29 mouse cellular contexts compared by ENCODE assay signal in the genomic region with DNA sequence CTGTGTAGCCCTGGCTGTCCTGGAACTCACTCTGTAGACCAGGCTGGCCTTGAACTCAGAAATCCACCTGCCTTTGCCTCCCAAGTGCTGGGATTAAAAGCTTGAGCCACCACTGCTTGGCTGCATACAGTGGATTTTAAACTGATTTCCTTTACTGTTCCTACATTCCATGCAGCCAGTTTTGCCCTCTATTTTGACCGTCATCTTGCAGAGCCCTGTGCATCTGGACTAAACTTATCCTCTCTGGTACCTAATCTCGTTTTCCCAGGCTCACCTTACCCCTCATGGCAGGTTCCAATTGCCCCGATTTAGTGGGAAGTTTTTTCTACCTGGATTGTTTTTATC. TPM values are rescaled to one million over a fixed set of nuclear protein-coding genes. Genes with fewer than 3 reads are reported as not detected.
DNase-seq lines count a peak whose midpoint lies in the region; ATAC-seq and TF ChIP-seq lines count a peak whose summit lies in the region.
"Had no signal": no experiment of that assay in that cellular context is flagged by ENCODE, and none has a peak within 500 bp of the region (broad histone marks: within the 10 kb centered on the region; RNA-seq: fewer than 3 reads in every experiment).

No protein-coding gene starts in this region.

- 78% methylated on average over 3 of the region's 3 CpGs for WGBS in heart, embryonic 12.5 days
- WGBS in liver, embryonic 11.5 days, result 65% methylated on average over 3 of the region's 3 CpGs
- 42% methylated on average over 3 of the region's 3 CpGs for WGBS in liver, embryonic 14.5 days (ENCODE audit: insufficient replicate concordance)
- 91% methylated on average over 3 of the region's 3 CpGs for WGBS in midbrain, embryonic 14.5 days

- peak in 1 of 2 experiments; percentile 24; a peak in 1 of 4 replicates for TF ChIP-seq POLR2A in MEL (IDR thresholded peaks at IDR 0.05; ENCODE audit: control insufficient read depth in 1 of 2, insufficient read depth in 1 of 2, low read depth in 1 of 2, low read length in 2 of 2, poor library complexity in 1 of 2)

- peaks cover 13% of the 10 kb centered on the region for H3K79me2 ChIP-seq in MEL (ENCODE audit: control insufficient read depth, insufficient read depth, low read length, poor library complexity)

- TF ChIP-seq RAD21 in MEL (IDR thresholded peaks at IDR 0.05; ENCODE audit: low read depth, low read length), result no peak

- H3K36me3 ChIP-seq in heart, embryonic 12.5 days, result peaks cover 2% of the 10 kb centered on the region; the same call in 1 of the 2 replicates
- H3K36me3 ChIP-seq in liver, embryonic 11.5 days (ENCODE audit: control insufficient read depth, insufficient read depth, low read length), result no peaks in the 10 kb centered on the region
- peaks cover 0 to 11% of the 10 kb centered on the region in 2 experiments; a peak in 2 of 4 replicates for H3K36me3 ChIP-seq in MEL (ENCODE audit: control insufficient read depth in 1 of 2, insufficient read depth in 2 of 2, low read length in 2 of 2)
- no peaks in the 10 kb centered on the region for H3K36me3 ChIP-seq in liver, embryonic 14.5 days (replicated peaks; ENCODE audit: control insufficient read depth, insufficient read depth, low read depth)
- no peaks in the 10 kb centered on the region for H3K36me3 ChIP-seq in midbrain, embryonic 14.5 days (ENCODE audit: control insufficient read depth, insufficient read depth, low read length)
- H3K36me3 ChIP-seq: embryonic facial prominence, embryonic 12.5 days; hindbrain, embryonic 10.5 days; hindbrain, embryonic 15.5 days; kidney, embryonic 15.5 days; midbrain, embryonic 13.5 days had no signal

- H3K4me3 ChIP-seq in heart, embryonic 12.5 days, result no peak overlapping the region
- H3K4me3 ChIP-seq in liver, embryonic 11.5 days (ENCODE audit: low read depth, low read length), result no peak overlapping the region
- peak overlapping the region; percentile 47 to 51 for H3K4me3 ChIP-seq in MEL (ENCODE audit: control insufficient read depth in 1 of 2, insufficient read depth in 1 of 2, low read depth in 2 of 2, low read length in 2 of 2)
- H3K4me3 ChIP-seq in liver, embryonic 14.5 days (ENCODE audit: insufficient read depth in 1 of 2, low read depth in 2 of 2, low read length in 2 of 2), result no peak overlapping the region
- H3K4me3 ChIP-seq in midbrain, embryonic 14.5 days (replicated peaks; ENCODE audit: low read depth, low read length), result no peak overlapping the region
- H3K4me3 ChIP-seq: embryonic facial prominence, embryonic 12.5 days; heart, adult 2 months; hindbrain, embryonic 10.5 days; hindbrain, embryonic 15.5 days; kidney, embryonic 15.5 days; midbrain, embryonic 13.5 days had no signal

- no peaks in the 10 kb centered on the region for H3K27me3 ChIP-seq in heart, embryonic 12.5 days (replicated peaks)
- H3K27me3 ChIP-seq in liver, embryonic 11.5 days (replicated peaks; ENCODE audit: control insufficient read depth, insufficient read depth, low read length), result no peaks in the 10 kb centered on the region
- no peaks in the 10 kb centered on the region for H3K27me3 ChIP-seq in MEL (ENCODE audit: control insufficient read depth in 1 of 2, insufficient read depth in 2 of 2, low read length in 2 of 2)
- no peaks in the 10 kb centered on the region for H3K27me3 ChIP-seq in liver, embryonic 14.5 days (ENCODE audit: control insufficient read depth, insufficient read depth, low read length)
- H3K27me3 ChIP-seq in midbrain, embryonic 14.5 days (ENCODE audit: control insufficient read depth, insufficient read depth, low read length), result no peaks in the 10 kb centered on the region
- H3K27me3 ChIP-seq: embryonic facial prominence, embryonic 12.5 days; hindbrain, embryonic 15.5 days; kidney, embryonic 15.5 days; midbrain, embryonic 13.5 days had no signal

- DNase-seq in heart, adult 8-10 months (ENCODE audit: low spot score), result no peak
- no peak for DNase-seq in liver, embryonic 11.5 days (ENCODE audit: low spot score)
- DNase-seq in liver, result no peak
- no peak for DNase-seq in MEL (ENCODE audit: low read depth, low spot score)
- DNase-seq in liver, embryonic 14.5 days (ENCODE audit: low read depth in 3 of 3, low spot score in 3 of 3), result no peak
- DNase-seq in midbrain, embryonic 14.5 days, result no peak
- no peak for DNase-seq in left cerebral cortex, adult 8-10 months (ENCODE audit: low spot score in 2 of 2)
- DNase-seq: adrenal gland, postnatal 36 days; cerebellum, adult 9-10 months; embryo, embryonic 11 days; gastrocnemius, adult 2 months; gastrocnemius, postnatal 36 days; heart, postnatal 10 days; kidney, adult 18-20 months; kidney, postnatal 25 days; left cerebral cortex, postnatal 4 days; lung, adult 2 months; lung, postnatal 14 days; thymus, adult 18-20 months; thymus, postnatal 25 days had no signal

- 0 out of 2 replicates have a peak, but pooled peaks cover 2% of the 10 kb centered on the region for H3K9me3 ChIP-seq in heart, embryonic 12.5 days (replicated peaks)
- no peaks in the 10 kb centered on the region for H3K9me3 ChIP-seq in liver, embryonic 11.5 days (ENCODE audit: control insufficient read depth, low read length)
- no peaks in the 10 kb centered on the region for H3K9me3 ChIP-seq in MEL (replicated peaks; ENCODE audit: insufficient read depth, low read length)
- no peaks in the 10 kb centered on the region for H3K9me3 ChIP-seq in liver, embryonic 14.5 days (ENCODE audit: control insufficient read depth, low read length)
- no peaks in the 10 kb centered on the region for H3K9me3 ChIP-seq in midbrain, embryonic 14.5 days (ENCODE audit: control insufficient read depth, low read length)
- H3K9me3 ChIP-seq: embryonic facial prominence, embryonic 12.5 days; hindbrain, embryonic 15.5 days; kidney, embryonic 15.5 days; midbrain, embryonic 13.5 days had no signal

- TF ChIP-seq EP300 in MEL (IDR thresholded peaks at IDR 0.05; ENCODE audit: low read depth in 1 of 2, low read length in 2 of 2), result no peak
- TF ChIP-seq EP300 in liver, embryonic 14.5 days (IDR thresholded peaks at IDR 0.05; ENCODE audit: low read depth), result no peak

- H3K27ac ChIP-seq in heart, embryonic 12.5 days (ENCODE audit: poor library complexity, severe bottlenecking), result 0 out of 2 replicates have a peak overlapping the region, but pooled peaks have one; percentile 2
- no peak overlapping the region for H3K27ac ChIP-seq in liver, embryonic 11.5 days (ENCODE audit: low read depth, low read length)
- peak overlapping the region; percentile 85 for H3K27ac ChIP-seq in MEL (ENCODE audit: control insufficient read depth, low read depth, low read length)
- H3K27ac ChIP-seq in liver, embryonic 14.5 days, result no peak overlapping the region
- H3K27ac ChIP-seq in midbrain, embryonic 14.5 days (replicated peaks; ENCODE audit: low read depth, low read length), result no peak overlapping the region
- H3K27ac ChIP-seq: embryonic facial prominence, embryonic 12.5 days; heart, adult 2 months; hindbrain, embryonic 10.5 days; hindbrain, embryonic 15.5 days; midbrain, embryonic 13.5 days had no signal

- no peak overlapping the region for H3K4me2 ChIP-seq in heart, embryonic 12.5 days
- H3K4me2 ChIP-seq in liver, embryonic 11.5 days, result peak overlapping the region; percentile 93
- peak overlapping the region; percentile 99 for H3K4me2 ChIP-seq in liver, embryonic 14.5 days (ENCODE audit: low read depth)
- no peak overlapping the region for H3K4me2 ChIP-seq in midbrain, embryonic 14.5 days (ENCODE audit: low read length)
- H3K4me2 ChIP-seq: embryonic facial prominence, embryonic 12.5 days; kidney, embryonic 15.5 days; midbrain, embryonic 13.5 days had no signal

- no peak overlapping the region for H3K9ac ChIP-seq in heart, embryonic 12.5 days
- H3K9ac ChIP-seq in liver, embryonic 11.5 days (ENCODE audit: low read depth, low read length), result no peak overlapping the region
- peak overlapping the region; percentile 58 for H3K9ac ChIP-seq in MEL (ENCODE audit: control insufficient read depth, low read depth, low read length, poor library complexity, severe bottlenecking)
- H3K9ac ChIP-seq in liver, embryonic 14.5 days (replicated peaks), result no peak overlapping the region
- H3K9ac ChIP-seq in midbrain, embryonic 14.5 days (replicated peaks; ENCODE audit: low read length), result no peak overlapping the region
- H3K9ac ChIP-seq: embryonic facial prominence, embryonic 12.5 days; hindbrain, embryonic 15.5 days; kidney, embryonic 15.5 days; midbrain, embryonic 13.5 days had no signal

- ATAC-seq in heart, embryonic 12.5 days (ENCODE audit: insufficient number of reproducible peaks, low FRiP score), result no peak
- ATAC-seq in liver, embryonic 11.5 days (replicated peaks; ENCODE audit: low FRiP score), result no peak
- no peak for ATAC-seq in liver, embryonic 14.5 days (ENCODE audit: insufficient read depth)
- no peak for ATAC-seq in midbrain, embryonic 14.5 days (ENCODE audit: low FRiP score, low TSS enrichment)
- ATAC-seq: forebrain, embryonic 14.5 days; inflammation-experienced regulatory T-cells, adult 6 months; midbrain, embryonic 13.5 days had no signal

- no peak for TF ChIP-seq CTCF in MEL (IDR thresholded peaks at IDR 0.05 in 2 of 3, conservative IDR thresholded peaks at IDR 0.05 in 1 of 3; ENCODE audit: control insufficient read depth in 1 of 3, insufficient read depth in 1 of 3, low read depth in 2 of 3, low read length in 3 of 3, poor library complexity in 1 of 3, severe bottlenecking in 1 of 3)
- no peak for TF ChIP-seq CTCF in liver, embryonic 14.5 days (IDR thresholded peaks at IDR 0.05; ENCODE audit: low read depth)

- H3K4me1 ChIP-seq in heart, embryonic 12.5 days (replicated peaks), result peaks cover 29% of the 10 kb centered on the region
- peaks cover 15% of the 10 kb centered on the region for H3K4me1 ChIP-seq in liver, embryonic 11.5 days (replicated peaks; ENCODE audit: control insufficient read depth, insufficient read depth, low read length)
- peaks cover 2 to 11% of the 10 kb centered on the region in 2 experiments; a peak in 3 of 4 replicates for H3K4me1 ChIP-seq in MEL (ENCODE audit: control insufficient read depth in 1 of 2, insufficient read depth in 2 of 2, low read length in 2 of 2)
- peaks cover 21 to 32% of the 10 kb centered on the region in 2 experiments for H3K4me1 ChIP-seq in liver, embryonic 14.5 days (replicated peaks; ENCODE audit: control insufficient read depth in 2 of 2, insufficient read depth in 2 of 2, low read length in 1 of 2)
- peaks cover 16% of the 10 kb centered on the region for H3K4me1 ChIP-seq in midbrain, embryonic 14.5 days (ENCODE audit: control insufficient read depth, insufficient read depth, low read length)
- H3K4me1 ChIP-seq: embryonic facial prominence, embryonic 12.5 days had no signal

RNA-seq across cellular contexts. Expression of a gene that starts 2.6 kb away (rescaled TPM):
- polyA plus RNA-seq in heart, embryonic 12.5 days (2016; fragmentation: Nextera tagmentation; extraction: Ambion mirVana), result 16.3 and 16.9 TPM in 2 replicates
- 1 to 10 TPM; 3.7 to 6.5 (median 6.0) TPM for total RNA-seq in heart, adult 8-10 months (2022)
- polyA plus RNA-seq in liver, embryonic 11.5 days (2014; fragmentation: Nextera tagmentation; extraction: Ambion mirVana), result 7.0 and 8.3 TPM in 2 replicates
- total RNA-seq in MEL (2012; rRNA removed), result 1.3 and 1.8 TPM in 2 replicates
- 1 to 10 TPM in 1 of 2 experiments, not detected in 1; 2.6 TPM for polyA plus RNA-seq in MEL (2012; ENCODE audit: insufficient read depth in 1 of 2, insufficient read length in 2 of 2, low read depth in 1 of 2, low replicate concordance in 2 of 2, missing spikeins in 1 of 2)
- 9.0 and 9.3 TPM in 2 replicates for polyA plus RNA-seq in liver, embryonic 14.5 days (2012; rRNA removed)
- 4.7 and 5.5 TPM in 2 replicates for polyA plus RNA-seq in liver, embryonic 14.5 days (2014; fragmentation: Nextera tagmentation; extraction: Ambion mirVana)
- 89.8 and 98.4 TPM in 2 replicates for polyA plus RNA-seq in midbrain, embryonic 14.5 days (2014; fragmentation: Nextera tagmentation; extraction: Ambion mirVana)
- 10 to 100 TPM; 82.4 to 93.9 (median 89.3) TPM for total RNA-seq in left cerebral cortex, adult 8-10 months (2022)

RNA-seq across cellular contexts. Expression of a gene that starts 9.4 kb away (rescaled TPM):
- polyA plus RNA-seq in heart, embryonic 12.5 days (2016; fragmentation: Nextera tagmentation; extraction: Ambion mirVana), result 0.23 and 0.24 TPM in 2 replicates
- total RNA-seq in heart, adult 8-10 months (2022), result 1 to 10 TPM in 1 of 4 experiments, under 1 TPM in 3; 0.52 to 1.4 (median 0.81) TPM
- polyA plus RNA-seq in liver, embryonic 11.5 days (2014; fragmentation: Nextera tagmentation; extraction: Ambion mirVana), result not detected in 2 replicates
- 0.19 and 0.23 TPM in 2 replicates for total RNA-seq in MEL (2012; rRNA removed)
- under 1 TPM in 1 of 2 experiments, not detected in 1; 0.78 TPM for polyA plus RNA-seq in MEL (2012; ENCODE audit: insufficient read depth in 1 of 2, insufficient read length in 2 of 2, low read depth in 1 of 2, low replicate concordance in 2 of 2, missing spikeins in 1 of 2)
- polyA plus RNA-seq in liver, embryonic 14.5 days (2012; rRNA removed), result 0.81 TPM in 2 replicates
- not detected in 2 replicates for polyA plus RNA-seq in liver, embryonic 14.5 days (2014; fragmentation: Nextera tagmentation; extraction: Ambion mirVana)
- 0.36 TPM in 2 replicates for polyA plus RNA-seq in midbrain, embryonic 14.5 days (2014; fragmentation: Nextera tagmentation; extraction: Ambion mirVana)
- 1 to 10 TPM; 6.6 to 8.6 (median 7.1) TPM for total RNA-seq in left cerebral cortex, adult 8-10 months (2022)
- polyA plus RNA-seq: forebrain, embryonic 14.5 days; hindbrain, embryonic 10.5 days had no signal

RNA-seq across cellular contexts. Expression of a gene that starts 22.7 kb away (rescaled TPM):
- 1,913 and 1,997 TPM in 2 replicates for polyA plus RNA-seq in heart, embryonic 12.5 days (2016; fragmentation: Nextera tagmentation; extraction: Ambion mirVana)
- 100 to 1,000 TPM; 142 to 201 (median 170) TPM for total RNA-seq in heart, adult 8-10 months (2022)
- 2,498 and 2,516 TPM in 2 replicates for polyA plus RNA-seq in liver, embryonic 11.5 days (2014; fragmentation: Nextera tagmentation; extraction: Ambion mirVana)
- total RNA-seq in MEL (2012; rRNA removed), result 880 and 979 TPM in 2 replicates
- 1,000 to 10,000 TPM in 1 of 2 experiments, not detected in 1; 2,037 TPM for polyA plus RNA-seq in MEL (2012; ENCODE audit: insufficient read depth in 1 of 2, insufficient read length in 2 of 2, low read depth in 1 of 2, low replicate concordance in 2 of 2, missing spikeins in 1 of 2)
- polyA plus RNA-seq in liver, embryonic 14.5 days (2012; rRNA removed), result 432 and 443 TPM in 2 replicates
- 1,304 and 1,332 TPM in 2 replicates for polyA plus RNA-seq in liver, embryonic 14.5 days (2014; fragmentation: Nextera tagmentation; extraction: Ambion mirVana)
- 4,021 and 4,124 TPM in 2 replicates for polyA plus RNA-seq in midbrain, embryonic 14.5 days (2014; fragmentation: Nextera tagmentation; extraction: Ambion mirVana)
- 1,000 to 10,000 TPM; 1,338 to 1,440 (median 1,412) TPM for total RNA-seq in left cerebral cortex, adult 8-10 months (2022)

RNA-seq across cellular contexts. Expression of a gene that starts 24.8 kb away (rescaled TPM):
- 33.2 and 37.6 TPM in 2 replicates for polyA plus RNA-seq in heart, embryonic 12.5 days (2016; fragmentation: Nextera tagmentation; extraction: Ambion mirVana)
- 10 to 100 TPM; 15.8 to 27.3 (median 21.9) TPM for total RNA-seq in heart, adult 8-10 months (2022)
- polyA plus RNA-seq in liver, embryonic 11.5 days (2014; fragmentation: Nextera tagmentation; extraction: Ambion mirVana), result 28.3 and 33.8 TPM in 2 replicates
- total RNA-seq in MEL (2012; rRNA removed), result 34.3 and 38.9 TPM in 2 replicates
- polyA plus RNA-seq in MEL (2012; ENCODE audit: insufficient read depth in 1 of 2, insufficient read length in 2 of 2, low read depth in 1 of 2, low replicate concordance in 2 of 2, missing spikeins in 1 of 2), result 10 to 100 TPM in 1 of 2 experiments, not detected in 1; 50.5 TPM
- 11.3 and 11.4 TPM in 2 replicates for polyA plus RNA-seq in liver, embryonic 14.5 days (2012; rRNA removed)
- polyA plus RNA-seq in liver, embryonic 14.5 days (2014; fragmentation: Nextera tagmentation; extraction: Ambion mirVana), result 13.8 and 15.6 TPM in 2 replicates
- 43.4 and 49.3 TPM in 2 replicates for polyA plus RNA-seq in midbrain, embryonic 14.5 days (2014; fragmentation: Nextera tagmentation; extraction: Ambion mirVana)
- total RNA-seq in left cerebral cortex, adult 8-10 months (2022), result 10 to 100 TPM; 29.7 to 36.3 (median 35.4) TPM

RNA-seq across cellular contexts. Expression of a gene that starts 39.2 kb away (rescaled TPM):
- 70.3 and 70.6 TPM in 2 replicates for polyA plus RNA-seq in heart, embryonic 12.5 days (2016; fragmentation: Nextera tagmentation; extraction: Ambion mirVana)
- total RNA-seq in heart, adult 8-10 months (2022), result 10 to 100 TPM in 2 of 4 experiments, 1 to 10 TPM in 2; 6.5 to 11.2 (median 9.5) TPM
- 47.8 and 55.3 TPM in 2 replicates for polyA plus RNA-seq in liver, embryonic 11.5 days (2014; fragmentation: Nextera tagmentation; extraction: Ambion mirVana)
- total RNA-seq in MEL (2012; rRNA removed), result 7.5 and 10.4 TPM in 2 replicates
- 10 to 100 TPM in 1 of 2 experiments, not detected in 1; 17.7 TPM for polyA plus RNA-seq in MEL (2012; ENCODE audit: insufficient read depth in 1 of 2, insufficient read length in 2 of 2, low read depth in 1 of 2, low replicate concordance in 2 of 2, missing spikeins in 1 of 2)
- 11.4 and 17.5 TPM in 2 replicates for polyA plus RNA-seq in liver, embryonic 14.5 days (2012; rRNA removed)
- polyA plus RNA-seq in liver, embryonic 14.5 days (2014; fragmentation: Nextera tagmentation; extraction: Ambion mirVana), result 11.4 and 11.6 TPM in 2 replicates
- 18.0 and 28.7 TPM in 2 replicates for polyA plus RNA-seq in midbrain, embryonic 14.5 days (2014; fragmentation: Nextera tagmentation; extraction: Ambion mirVana)
- 10 to 100 TPM; 16.0 to 21.9 (median 18.7) TPM for total RNA-seq in left cerebral cortex, adult 8-10 months (2022)

Comparison
In these comparisons a context has a peak if more than half of its experiments do, and no peak if none do; other contexts are left out.
1. H3K27ac ChIP-seq: peak in heart, embryonic 12.5 days (single experiment) and MEL (single experiment); none in liver, embryonic 11.5 days (single experiment), liver, embryonic 14.5 days (single experiment) and midbrain, embryonic 14.5 days (single experiment).
2. H3K4me2 ChIP-seq: peak in liver, embryonic 11.5 days (single experiment) and liver, embryonic 14.5 days (single experiment); none in heart, embryonic 12.5 days (single experiment) and midbrain, embryonic 14.5 days (single experiment).
3. H3K4me3 ChIP-seq: peak in MEL (2 of 2); none in heart, embryonic 12.5 days (single experiment), liver, embryonic 11.5 days (single experiment), liver, embryonic 14.5 days (0 of 2) and midbrain, embryonic 14.5 days (single experiment).